Mouse (Mus musculus): ENCODE measurements around the gene Zfp831. TPM values are rescaled to one million over a fixed set of nuclear protein-coding genes. Genes with fewer than 3 reads are reported as not detected.

Gene Zfp831
- polyA plus RNA-seq, 1 experiment = 0.20 TPM

- Histone ChIP-seq H3K27ac (ENCODE audit: insufficient read depth, low read length) (no peak overlapping the region), H3K27me3 (ENCODE audit: control insufficient read depth, insufficient read depth, low read length) (no peaks in the 10 kb centered on the region), H3K4me3 (replicated peaks; ENCODE audit: insufficient read depth, low read depth, low read length) (no peak overlapping the region), H3K4me1 (ENCODE audit: control insufficient read depth, insufficient read depth, low read length) (no peaks in the 10 kb centered on the region)
- WGBS = 65% methylated on average over 9 of the region's 9 CpGs
- no peak for DNase-seq
- TF ChIP-seq POLR2A (IDR thresholded peaks at IDR 0.05; ENCODE audit: borderline replicate concordance, insufficient read depth, low read length) (no peak), CTCF (IDR thresholded peaks at IDR 0.05; ENCODE audit: borderline replicate concordance, insufficient read depth, low read depth, low read length) (no peak)
Measured at GRCm38 (mm10) chr2:174601938-174602685, 41.2 kb upstream of the Zfp831 start.

DNA sequence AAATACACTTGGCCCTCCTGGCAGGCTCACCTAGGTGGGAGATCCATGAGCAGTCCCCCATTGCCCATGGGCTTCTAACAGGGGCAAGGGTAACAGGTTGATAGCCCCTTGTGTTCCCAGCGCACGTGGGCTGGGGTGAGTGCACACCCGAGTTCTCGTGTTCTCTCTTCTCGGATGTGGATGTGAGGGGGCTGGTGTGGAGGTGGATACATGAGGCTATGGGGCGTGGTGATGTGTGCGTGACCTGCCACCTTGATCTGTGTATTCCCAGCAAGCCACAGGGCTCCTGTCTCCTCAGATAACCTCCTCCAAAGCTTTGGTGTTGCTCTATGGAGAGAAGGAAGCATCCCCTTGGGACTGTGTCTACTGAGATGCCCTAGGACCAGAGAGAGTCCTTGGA, 40.0 kb upstream of the Zfp831 start:
- H3K4me1 ChIP-seq (ENCODE audit: control insufficient read depth, insufficient read depth, low read length) = no peaks in the 10 kb centered on the region
- H3K27me3 ChIP-seq (ENCODE audit: control insufficient read depth, insufficient read depth, low read length) = no peaks in the 10 kb centered on the region
- WGBS = 88% methylated on average over 7 of the region's 7 CpGs
- H3K27ac ChIP-seq (ENCODE audit: insufficient read depth, low read length) = no peak overlapping the region
- no peak for DNase-seq
- H3K4me3 ChIP-seq (replicated peaks; ENCODE audit: insufficient read depth, low read depth, low read length) = no peak overlapping the region
- TF ChIP-seq POLR2A (IDR thresholded peaks at IDR 0.05; ENCODE audit: borderline replicate concordance, insufficient read depth, low read length) (no peak), CTCF (IDR thresholded peaks at IDR 0.05; ENCODE audit: borderline replicate concordance, insufficient read depth, low read depth, low read length) (no peak)

GRCm38 (mm10) chr2:174605020-174605419, 38.3 kb upstream of the Zfp831 start:
- H3K27me3 ChIP-seq (ENCODE audit: control insufficient read depth, insufficient read depth, low read length) = no peaks in the 10 kb centered on the region
- WGBS = 98% methylated on average over 1 of the region's 1 CpGs
- DNase-seq = no peak
- no peak overlapping the region for H3K27ac ChIP-seq (ENCODE audit: insufficient read depth, low read length)
- no peak overlapping the region for H3K4me3 ChIP-seq (replicated peaks; ENCODE audit: insufficient read depth, low read depth, low read length)
- no peak for TF ChIP-seq CTCF (IDR thresholded peaks at IDR 0.05; ENCODE audit: borderline replicate concordance, insufficient read depth, low read depth, low read length)
- no peak for TF ChIP-seq POLR2A (IDR thresholded peaks at IDR 0.05; ENCODE audit: borderline replicate concordance, insufficient read depth, low read length)
- H3K4me1 ChIP-seq (ENCODE audit: control insufficient read depth, insufficient read depth, low read length) = no peaks in the 10 kb centered on the region

GRCm38 (mm10) chr2:174605442-174606087, 37.8 kb upstream of the Zfp831 start:
- Histone ChIP-seq H3K27me3 (ENCODE audit: control insufficient read depth, insufficient read depth, low read length) (no peaks in the 10 kb centered on the region), H3K4me1 (ENCODE audit: control insufficient read depth, insufficient read depth, low read length) (no peaks in the 10 kb centered on the region), H3K4me3 (replicated peaks; ENCODE audit: insufficient read depth, low read depth, low read length) (no peak overlapping the region), H3K27ac (ENCODE audit: insufficient read depth, low read length) (no peak overlapping the region)
- no peak for DNase-seq
- TF ChIP-seq POLR2A (IDR thresholded peaks at IDR 0.05; ENCODE audit: borderline replicate concordance, insufficient read depth, low read length) = no peak
- TF ChIP-seq CTCF (IDR thresholded peaks at IDR 0.05; ENCODE audit: borderline replicate concordance, insufficient read depth, low read depth, low read length) = no peak
- WGBS = 65% methylated on average over 4 of the region's 4 CpGs

GRCm38 (mm10) chr2:174606376-174606775, 37.0 kb upstream of the Zfp831 start:
- DNase-seq = no peak
- TF ChIP-seq POLR2A (IDR thresholded peaks at IDR 0.05; ENCODE audit: borderline replicate concordance, insufficient read depth, low read length) = no peak
- no peak for TF ChIP-seq CTCF (IDR thresholded peaks at IDR 0.05; ENCODE audit: borderline replicate concordance, insufficient read depth, low read depth, low read length)
- no peak overlapping the region for H3K4me3 ChIP-seq (replicated peaks; ENCODE audit: insufficient read depth, low read depth, low read length)
- H3K27ac ChIP-seq (ENCODE audit: insufficient read depth, low read length) = no peak overlapping the region
- no peaks in the 10 kb centered on the region for H3K27me3 ChIP-seq (ENCODE audit: control insufficient read depth, insufficient read depth, low read length)
- H3K4me1 ChIP-seq (ENCODE audit: control insufficient read depth, insufficient read depth, low read length) = no peaks in the 10 kb centered on the region
- WGBS = 32% methylated on average over 5 of the region's 5 CpGs

DNA sequence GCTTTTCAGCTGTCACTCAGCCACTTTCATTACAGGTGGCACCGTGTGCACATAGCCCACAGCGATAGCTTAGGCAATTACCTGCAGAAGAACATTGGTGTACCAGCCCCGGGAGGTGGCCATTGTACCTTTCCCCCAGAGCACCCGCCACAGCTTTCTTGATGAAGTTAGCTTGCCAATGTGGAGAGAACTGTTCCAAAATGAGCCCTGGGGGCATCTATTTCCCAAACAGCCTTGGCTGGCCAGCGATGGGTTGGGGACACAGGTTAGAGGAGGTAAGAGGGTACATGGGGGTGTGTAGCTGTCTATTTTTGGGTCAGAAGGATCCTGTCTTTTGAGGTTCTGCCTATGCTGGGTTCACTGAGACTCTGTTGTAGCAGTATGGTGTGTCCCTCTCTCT, 33.4 kb upstream of the Zfp831 start:
- DNase-seq = no peak
- WGBS = 84% methylated on average over 5 of the region's 5 CpGs
- Histone ChIP-seq H3K4me1 (ENCODE audit: control insufficient read depth, insufficient read depth, low read length) (no peaks in the 10 kb centered on the region), H3K4me3 (replicated peaks; ENCODE audit: insufficient read depth, low read depth, low read length) (no peak overlapping the region), H3K27ac (ENCODE audit: insufficient read depth, low read length) (no peak overlapping the region), H3K27me3 (ENCODE audit: control insufficient read depth, insufficient read depth, low read length) (no peaks in the 10 kb centered on the region)
- no peak for TF ChIP-seq CTCF (IDR thresholded peaks at IDR 0.05; ENCODE audit: borderline replicate concordance, insufficient read depth, low read depth, low read length)
- TF ChIP-seq POLR2A (IDR thresholded peaks at IDR 0.05; ENCODE audit: borderline replicate concordance, insufficient read depth, low read length) = no peak

DNA sequence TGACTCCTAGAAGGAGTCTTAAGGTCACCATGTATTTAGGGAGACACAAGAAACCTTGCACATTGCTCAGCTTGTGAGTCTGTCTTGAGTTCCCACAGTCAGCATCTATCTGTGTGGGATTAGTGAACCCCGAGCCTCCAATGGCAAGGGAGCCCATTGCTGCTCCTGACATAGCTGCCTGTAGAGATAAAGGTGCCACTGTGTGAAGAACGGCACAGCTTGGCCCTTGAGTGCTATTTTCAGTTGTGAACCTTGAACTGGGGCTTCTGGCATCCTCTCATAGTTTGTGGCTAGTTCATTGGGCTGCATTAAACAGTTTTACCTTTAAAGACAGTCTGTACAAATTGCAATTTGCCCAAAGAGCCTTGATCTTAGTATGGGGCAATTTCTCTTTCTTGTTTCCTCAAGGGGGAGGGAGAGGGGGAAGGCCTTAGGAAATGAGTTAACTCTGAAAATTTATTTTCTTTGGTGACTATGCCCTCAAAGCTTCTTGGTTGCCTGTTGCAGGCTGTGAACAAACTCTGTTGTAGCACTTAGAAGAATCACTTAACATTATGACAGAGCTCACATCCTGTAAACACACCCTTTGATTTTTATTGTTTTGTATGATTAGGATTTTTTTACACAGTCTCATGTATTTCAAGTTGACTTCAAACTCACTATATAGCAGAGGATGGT, 30.8 kb upstream of the Zfp831 start:
- no peak for DNase-seq
- Histone ChIP-seq H3K4me1 (ENCODE audit: control insufficient read depth, insufficient read depth, low read length) (no peaks in the 10 kb centered on the region), H3K27ac (ENCODE audit: insufficient read depth, low read length) (no peak overlapping the region), H3K4me3 (replicated peaks; ENCODE audit: insufficient read depth, low read depth, low read length) (no peak overlapping the region), H3K27me3 (ENCODE audit: control insufficient read depth, insufficient read depth, low read length) (no peaks in the 10 kb centered on the region)
- TF ChIP-seq CTCF (IDR thresholded peaks at IDR 0.05; ENCODE audit: borderline replicate concordance, insufficient read depth, low read depth, low read length) (no peak), POLR2A (IDR thresholded peaks at IDR 0.05; ENCODE audit: borderline replicate concordance, insufficient read depth, low read length) (no peak)
- WGBS = 75% methylated on average over 2 of the region's 2 CpGs

Data from cerebellum, adult 2 months (tissue).